Mouse (Mus musculus): ENCODE results near the gene Sema5a.

GRCm38 (mm10) chr15:32623037-32623739, 378.6 kb downstream of the Sema5a start:
- TF ChIP-seq CTCF (IDR thresholded peaks at IDR 0.05; ENCODE audit: control insufficient read depth, insufficient read depth, low read length), result no peak
- TF ChIP-seq POLR2A (IDR thresholded peaks at IDR 0.05; ENCODE audit: borderline replicate concordance, control insufficient read depth, low read depth, low read length), result no peak
